Mouse (Mus musculus) small intestine, adult 2 months (tissue): ENCODE data around the gene Plekhg1.
A peak's percentile ranks its signal among the peaks of the same experiment; 100 is the strongest.

ENCODE experiments used
- CTCF ChIP-seq: fragments of 200-500 bp; IDR thresholded peaks from 2 replicates; pipeline ENCODE4 v1.5.1; 2012; ENCODE audit warnings: low read depth, mild to moderate bottlenecking, control low read depth, inconsistent platforms, low read length, moderate library complexity, mixed read lengths; ENCODE audit not compliant: insufficient replicate concordance, insufficient read length; ENCODE audit errors: extremely low read depth
- POLR2A ChIP-seq: fragments of 200-500 bp; IDR thresholded peaks from 2 replicates; pipeline ENCODE4 v1.6.1; 2012; ENCODE audit warnings: low read depth, mild to moderate bottlenecking, control low read depth, inconsistent platforms, low read length, moderate library complexity

DNA sequence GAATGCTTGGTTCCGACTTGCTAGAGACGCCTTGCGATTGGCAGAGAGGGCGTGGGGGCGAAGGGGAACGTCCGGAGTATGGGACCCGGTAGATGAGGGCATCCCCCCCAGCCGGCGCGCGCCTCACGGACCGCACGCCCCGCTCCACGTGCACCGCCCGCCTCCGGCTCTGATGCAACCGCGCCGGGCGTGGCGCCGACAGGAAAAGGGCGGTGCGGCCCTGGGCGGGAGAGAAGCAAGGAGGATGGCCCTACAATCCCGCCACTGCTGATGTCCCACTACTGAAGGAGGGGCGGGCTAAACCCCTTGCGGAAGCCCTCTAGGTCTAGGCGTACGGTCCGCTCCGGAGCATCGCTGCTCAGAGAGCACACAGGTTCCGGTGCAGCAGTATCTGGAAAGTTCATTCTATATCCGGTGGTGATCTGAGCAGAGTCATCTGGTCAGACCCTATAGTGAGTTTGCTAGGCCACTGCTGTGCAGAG, 233.5 kb downstream of the Plekhg1 start:
- TF ChIP-seq CTCF (no peak), POLR2A (peak; percentile 29; the same call in 1 of the 2 replicates)
